Mouse (Mus musculus): ENCODE measurements around the gene Clip4. TPM values are rescaled to one million over a fixed set of nuclear protein-coding genes. Genes with fewer than 3 reads are reported as not detected.

Clip4 gene
- total and polyA plus RNA-seq, 2 experiments from 2014 or later: 11.7 to 14.9 TPM

DNA sequence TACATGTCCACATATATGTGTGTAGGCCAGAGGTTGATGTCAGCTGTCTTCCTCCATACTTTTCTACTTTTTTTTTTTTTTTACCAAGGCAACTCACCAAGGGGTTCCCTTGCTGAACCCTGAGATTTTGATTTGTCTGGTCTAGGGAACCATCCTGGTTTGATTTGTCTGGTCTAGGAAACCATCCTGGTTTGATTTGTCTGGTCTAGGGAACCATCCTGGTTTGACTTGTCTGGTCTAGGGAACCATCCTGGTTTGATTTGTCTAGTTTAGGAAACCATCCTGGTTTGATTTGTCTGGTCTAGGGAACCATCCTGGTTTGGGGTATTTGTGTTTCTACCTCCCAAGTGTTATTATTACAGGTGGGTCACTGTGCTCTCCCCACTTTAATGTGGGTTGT lies 18.2 kb downstream of the Clip4 start:
- TF ChIP-seq CTCF (IDR thresholded peaks at IDR 0.05; ENCODE audit: low read depth): no peak
- Histone ChIP-seq H3K4me3 (ENCODE audit: low read depth, low read length) (no peak overlapping the region), H3K27ac (ENCODE audit: low read depth, low read length) (no peak overlapping the region), H3K36me3 (ENCODE audit: insufficient read depth) (no peaks in the 10 kb centered on the region), H3K4me2 (ENCODE audit: low read depth) (no peak overlapping the region), H3K9me3 (ENCODE audit: low read length) (no peaks in the 10 kb centered on the region), H3K9ac (no peak overlapping the region), H3K27me3 (ENCODE audit: insufficient read depth, low read length) (no peaks in the 10 kb centered on the region), H3K4me1 (ENCODE audit: insufficient read depth) (no peaks in the 10 kb centered on the region)
- DNase-seq (no peak), ATAC-seq (no peak)

DNA sequence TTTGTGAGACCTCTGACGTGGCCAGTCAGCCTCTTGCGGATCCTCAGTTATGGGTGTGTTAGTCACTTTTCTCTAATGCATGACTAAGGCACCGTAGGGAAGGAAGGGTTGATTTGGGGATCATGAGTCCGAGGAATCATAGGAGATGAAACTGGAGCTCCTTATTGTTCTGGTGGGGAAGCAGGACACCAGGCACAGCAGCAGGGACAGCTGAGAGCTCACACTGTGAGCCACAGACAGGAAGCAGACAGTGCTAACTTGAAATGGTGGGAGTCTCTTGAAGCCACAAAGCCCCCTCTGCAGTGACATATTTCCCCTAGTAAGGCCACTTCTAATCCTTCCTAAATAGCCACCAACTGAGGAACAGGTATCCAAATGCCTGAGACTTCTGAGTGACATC lies 22.8 kb downstream of the Clip4 start:
- Histone ChIP-seq H3K27me3 (ENCODE audit: insufficient read depth, low read length) (no peaks in the 10 kb centered on the region), H3K36me3 (ENCODE audit: insufficient read depth) (0 out of 2 replicates have a peak, but pooled peaks cover 7% of the 10 kb centered on the region), H3K4me1 (ENCODE audit: insufficient read depth) (no peaks in the 10 kb centered on the region), H3K9me3 (ENCODE audit: low read length) (no peaks in the 10 kb centered on the region), H3K4me3 (ENCODE audit: low read depth, low read length) (no peak overlapping the region), H3K9ac (no peak overlapping the region), H3K4me2 (ENCODE audit: low read depth) (no peak overlapping the region), H3K27ac (ENCODE audit: low read depth, low read length) (no peak overlapping the region)
- DNase-seq: no peak
- 94% methylated on average over 4 of the region's 4 CpGs for WGBS
- no peak for ATAC-seq
- TF ChIP-seq CTCF (IDR thresholded peaks at IDR 0.05; ENCODE audit: low read depth): no peak

DNA sequence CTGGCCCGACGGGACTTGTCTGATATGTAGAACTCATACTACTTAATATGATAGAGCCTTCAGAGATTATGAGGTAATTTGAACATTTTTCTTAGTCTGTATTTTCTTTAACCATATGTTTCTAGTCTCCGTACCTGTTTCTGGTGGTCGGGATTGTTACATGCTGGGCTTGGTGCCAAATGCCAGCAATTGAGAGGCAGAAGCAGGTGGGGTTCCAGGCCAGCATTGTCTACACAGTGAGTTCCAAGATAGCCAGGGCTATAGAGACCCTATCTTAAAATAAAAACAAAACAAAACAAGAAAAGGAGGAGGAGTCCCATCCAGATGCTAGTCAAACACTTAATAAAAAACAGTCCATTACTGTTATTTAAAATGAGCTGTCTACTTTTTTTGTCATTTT lies 23.3 kb downstream of the Clip4 start:
- Histone ChIP-seq H3K27me3 (ENCODE audit: insufficient read depth, low read length) (no peaks in the 10 kb centered on the region), H3K9me3 (ENCODE audit: low read length) (no peaks in the 10 kb centered on the region), H3K4me1 (ENCODE audit: insufficient read depth) (no peaks in the 10 kb centered on the region), H3K36me3 (ENCODE audit: insufficient read depth) (0 out of 2 replicates have a peak, but pooled peaks cover 7% of the 10 kb centered on the region), H3K4me3 (ENCODE audit: low read depth, low read length) (no peak overlapping the region), H3K27ac (ENCODE audit: low read depth, low read length) (no peak overlapping the region), H3K4me2 (ENCODE audit: low read depth) (no peak overlapping the region), H3K9ac (no peak overlapping the region)
- DNase-seq (no peak), ATAC-seq (no peak)
- WGBS: 85% methylated on average over 4 of the region's 4 CpGs
- TF ChIP-seq CTCF (IDR thresholded peaks at IDR 0.05; ENCODE audit: low read depth): no peak

DNA sequence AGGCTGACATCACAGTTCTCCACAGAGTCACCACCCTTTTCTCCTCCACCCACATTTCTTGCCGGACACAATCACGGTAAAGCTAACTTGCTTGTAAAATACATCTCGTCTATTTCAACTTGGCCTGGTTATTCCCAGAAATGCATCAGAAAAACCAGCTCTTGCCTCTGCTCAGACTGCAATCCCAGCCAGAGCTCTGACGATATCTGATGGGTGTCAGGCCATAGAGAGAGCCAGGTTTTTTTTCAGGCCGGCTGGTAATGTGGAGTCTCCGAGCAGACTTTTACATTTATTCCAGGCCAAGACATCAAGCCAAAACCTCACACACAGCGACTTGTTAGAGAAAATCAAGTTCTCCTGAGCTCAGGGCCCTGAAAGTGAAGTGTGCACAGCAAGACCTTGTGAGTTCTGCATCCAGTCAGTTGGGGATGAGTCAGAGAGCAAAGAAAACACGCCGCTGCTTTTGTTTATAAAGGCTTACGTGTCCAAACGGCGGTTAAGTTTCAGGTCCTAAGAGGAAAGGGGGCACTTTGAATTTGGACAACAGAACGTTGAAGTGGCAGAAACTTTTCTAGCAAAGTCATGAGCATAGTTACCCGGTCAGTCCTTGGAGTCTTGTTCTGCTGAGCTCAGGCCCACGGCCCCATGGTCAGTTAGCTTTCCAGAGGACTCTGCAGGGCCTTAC lies 27.4 kb downstream of the Clip4 start:
- H3K36me3 ChIP-seq (ENCODE audit: insufficient read depth): peaks cover 12% of the 10 kb centered on the region; the same call in 1 of the 2 replicates
- TF ChIP-seq CTCF (IDR thresholded peaks at IDR 0.05; ENCODE audit: low read depth): no peak
- no peaks in the 10 kb centered on the region for H3K4me1 ChIP-seq (ENCODE audit: insufficient read depth)
- no peaks in the 10 kb centered on the region for H3K27me3 ChIP-seq (ENCODE audit: insufficient read depth, low read length)
- H3K9me3 ChIP-seq (ENCODE audit: low read length): no peaks in the 10 kb centered on the region
- 79% methylated on average over 15 of the region's 15 CpGs for WGBS
- H3K27ac ChIP-seq (ENCODE audit: low read depth, low read length): no peak overlapping the region
- DNase-seq (peak; percentile 45), ATAC-seq (peak; percentile 38; the same call in 1 of the 2 replicates)
- no peak overlapping the region for H3K9ac ChIP-seq
- H3K4me2 ChIP-seq (ENCODE audit: low read depth): no peak overlapping the region
- H3K4me3 ChIP-seq (ENCODE audit: low read depth, low read length): no peak overlapping the region

DNA sequence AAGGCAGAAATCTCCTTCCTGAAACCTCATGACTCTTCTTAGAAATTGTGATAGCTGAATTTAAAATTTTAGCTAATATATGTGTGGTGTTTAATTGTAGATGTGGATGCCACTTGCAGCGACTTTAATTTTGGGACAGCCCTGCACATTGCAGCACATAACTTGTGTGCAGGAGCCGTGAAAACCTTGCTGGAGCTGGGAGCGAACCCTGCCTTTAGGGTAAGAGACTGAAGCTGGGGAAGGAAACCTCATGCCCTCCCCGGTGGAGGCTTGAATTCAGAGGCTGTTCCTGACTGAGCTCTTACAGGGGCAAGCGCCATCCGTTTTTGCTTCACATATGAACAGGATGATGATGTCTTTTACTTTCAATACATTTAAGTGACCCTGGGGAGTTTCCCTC lies 35.2 kb downstream of the Clip4 start:
- no peak for TF ChIP-seq CTCF (IDR thresholded peaks at IDR 0.05; ENCODE audit: low read depth)
- H3K36me3 ChIP-seq (ENCODE audit: insufficient read depth): peaks cover 39% of the 10 kb centered on the region
- no peak overlapping the region for H3K4me3 ChIP-seq (ENCODE audit: low read depth, low read length)
- H3K27ac ChIP-seq (ENCODE audit: low read depth, low read length): no peak overlapping the region
- no peak for DNase-seq
- H3K4me1 ChIP-seq (ENCODE audit: insufficient read depth): no peaks in the 10 kb centered on the region
- WGBS: 87% methylated on average over 6 of the region's 6 CpGs
- no peak overlapping the region for H3K4me2 ChIP-seq (ENCODE audit: low read depth)
- ATAC-seq: no peak
- no peaks in the 10 kb centered on the region for H3K27me3 ChIP-seq (ENCODE audit: insufficient read depth, low read length)
- no peak overlapping the region for H3K9ac ChIP-seq
- H3K9me3 ChIP-seq (ENCODE audit: low read length): no peaks in the 10 kb centered on the region

DNA sequence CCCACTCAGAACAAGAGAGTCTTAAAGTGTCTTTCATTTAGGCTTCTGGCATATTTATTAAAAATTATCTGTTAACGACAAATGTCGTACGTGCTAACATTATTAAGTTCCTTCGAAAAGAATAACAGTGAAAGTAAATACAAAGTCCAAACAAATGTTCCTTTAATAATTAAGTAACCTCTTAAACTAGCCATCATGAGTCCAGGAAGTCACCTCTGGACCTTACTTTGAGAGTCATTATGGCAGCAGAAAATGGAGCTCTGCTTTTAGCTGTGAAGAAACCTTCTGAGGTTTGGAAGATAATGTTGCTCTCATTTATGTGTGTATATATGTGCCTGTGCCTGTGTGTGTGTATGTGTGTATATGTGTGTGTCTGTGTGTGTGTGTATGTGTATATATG lies 35.6 kb downstream of the Clip4 start:
- H3K27me3 ChIP-seq (ENCODE audit: insufficient read depth, low read length): no peaks in the 10 kb centered on the region
- WGBS: 92% methylated on average over 4 of the region's 4 CpGs
- H3K4me3 ChIP-seq (ENCODE audit: low read depth, low read length): no peak overlapping the region
- DNase-seq (no peak), ATAC-seq (no peak)
- peaks cover 39% of the 10 kb centered on the region for H3K36me3 ChIP-seq (ENCODE audit: insufficient read depth)
- H3K9ac ChIP-seq: no peak overlapping the region
- H3K27ac ChIP-seq (ENCODE audit: low read depth, low read length): no peak overlapping the region
- no peak for TF ChIP-seq CTCF (IDR thresholded peaks at IDR 0.05; ENCODE audit: low read depth)
- no peaks in the 10 kb centered on the region for H3K9me3 ChIP-seq (ENCODE audit: low read length)
- no peaks in the 10 kb centered on the region for H3K4me1 ChIP-seq (ENCODE audit: insufficient read depth)
- no peak overlapping the region for H3K4me2 ChIP-seq (ENCODE audit: low read depth)

DNA sequence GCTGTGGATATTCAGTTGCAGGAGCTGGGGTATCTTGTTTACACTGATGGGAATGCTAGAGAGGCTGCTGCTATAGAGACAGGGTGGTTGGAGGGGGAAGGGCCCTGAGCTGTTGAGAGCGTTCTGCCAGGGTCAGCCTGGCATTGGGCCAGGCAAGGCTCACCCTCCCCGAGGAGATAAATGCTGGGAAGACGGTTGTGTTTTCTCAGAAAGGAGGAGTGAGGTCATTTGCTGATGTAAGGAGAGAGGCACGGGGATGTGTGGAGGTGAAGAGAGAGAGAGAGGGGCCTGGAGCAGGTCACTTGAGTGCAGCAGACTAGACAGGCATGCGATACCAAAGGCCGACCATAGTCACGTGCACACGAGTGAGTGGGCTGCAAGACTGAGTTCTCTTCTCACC lies 42.8 kb downstream of the Clip4 start:
- 47% methylated on average over 8 of the region's 8 CpGs for WGBS
- DNase-seq (no peak), ATAC-seq (no peak)
- Histone ChIP-seq H3K4me2 (ENCODE audit: low read depth) (no peak overlapping the region), H3K27ac (ENCODE audit: low read depth, low read length) (no peak overlapping the region), H3K9ac (no peak overlapping the region), H3K4me1 (ENCODE audit: insufficient read depth) (no peaks in the 10 kb centered on the region), H3K4me3 (ENCODE audit: low read depth, low read length) (no peak overlapping the region), H3K36me3 (ENCODE audit: insufficient read depth) (peaks cover 10% of the 10 kb centered on the region; the same call in 1 of the 2 replicates), H3K27me3 (ENCODE audit: insufficient read depth, low read length) (no peaks in the 10 kb centered on the region), H3K9me3 (ENCODE audit: low read length) (no peaks in the 10 kb centered on the region)
- no peak for TF ChIP-seq CTCF (IDR thresholded peaks at IDR 0.05; ENCODE audit: low read depth)
